Mouse (Mus musculus) liver, embryonic 14.5 days (tissue): ENCODE measurements around the gene Trim59.

Experiments
- CTCF ChIP-seq: IDR thresholded peaks from 2 replicates; pipeline ENCODE4 v1.5.1; 2016; ENCODE audit warnings: antibody characterized with exemption, low read depth, control low read depth
- EP300 ChIP-seq: IDR thresholded peaks from 2 replicates; pipeline ENCODE4 v1.6.1; 2016; ENCODE audit warnings: antibody characterized with exemption, low read depth

DNA sequence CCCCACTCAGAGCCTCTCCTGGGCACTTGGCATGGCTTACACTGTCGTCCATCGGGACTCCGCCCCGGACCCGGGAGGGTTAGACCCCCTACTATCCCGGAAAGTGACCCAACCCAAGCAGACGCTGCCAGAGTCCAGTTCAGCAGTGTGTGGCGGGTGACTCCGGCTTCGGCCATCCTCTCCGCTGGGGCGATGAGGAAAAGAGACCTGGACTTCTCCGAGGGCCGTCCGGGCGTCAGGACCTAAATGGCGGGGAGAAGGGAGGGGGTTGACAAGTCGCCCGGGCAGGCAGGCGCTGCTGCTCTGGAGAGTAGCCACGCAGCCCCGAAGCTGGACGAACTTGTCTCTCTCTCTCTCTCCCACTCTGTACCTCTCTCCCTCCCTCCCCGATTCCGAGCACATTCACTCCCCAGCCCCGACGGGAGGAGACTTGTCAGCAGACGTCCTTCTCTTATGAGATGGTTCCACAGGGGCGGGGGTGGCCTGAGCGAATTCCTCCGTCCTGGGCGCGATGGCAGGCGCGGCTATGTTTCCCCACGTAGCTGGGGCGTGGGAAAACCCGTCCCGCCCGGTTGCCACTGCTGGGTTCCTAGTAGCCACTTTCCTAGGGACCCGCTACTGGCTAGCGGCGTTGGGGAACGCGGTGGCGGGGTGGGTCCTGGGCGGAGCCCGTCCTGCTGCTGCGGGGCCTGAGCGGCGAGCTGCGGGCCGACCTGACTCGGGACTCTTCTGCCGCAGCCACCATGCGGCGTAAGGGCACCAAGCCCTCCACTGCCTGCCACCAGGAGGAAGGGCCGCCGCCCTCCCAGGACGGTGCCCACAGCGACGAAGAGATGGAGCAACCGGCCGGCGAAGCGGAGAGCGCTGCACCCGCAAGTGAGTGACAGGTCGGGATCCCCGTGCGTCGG lies 39.0 kb downstream of the Trim59 start:
- TF ChIP-seq CTCF = peak; percentile 65
- TF ChIP-seq EP300 = no peak
